Mouse (Mus musculus) B cell, adult 62 days (primary cell): ENCODE data around the gene Borcs5. TPM values are rescaled to one million over a fixed set of nuclear protein-coding genes. Genes with fewer than 3 reads are reported as not detected.

Experiments
- total RNA-seq: library from RNA; stranded (reverse); gene quantifications from 4 replicates; pipeline ENCODE4 v1.2.4, GENCODE M21; 2023

Borcs5 gene
- total RNA-seq: 9.5 to 14.5 TPM (median 11.8 TPM) in 4 replicates

GRCm38 (mm10) chr6:134639210-134639609 is at the start of gene Borcs5:
Gene Borcs5, plus strand, starts transcription at chr6:134639510.

GRCm38 (mm10) chr6:134631947-134632687 is 7.2 kb upstream of the Borcs5 start, which contains the start of gene Mansc1:
Gene Mansc1, minus strand, starts transcription at chr6:134632488.

Other genes with a start within 250 kb of the Borcs5 start
- gene Bcl2l14, start 243.2 kb upstream of the Borcs5 start, total RNA-seq: 0.36 to 1.1 TPM (median 0.58 TPM) in 4 replicates
- gene Lrp6, start 72.5 kb upstream of the Borcs5 start, total RNA-seq: 40.4 to 45.5 TPM (median 42.7 TPM) in 4 replicates
- 0.23 to 0.33 TPM in 2 of 4 replicates, not detected in the others for gene Mansc1, start 7.0 kb upstream of the Borcs5 start, total RNA-seq
- gene Dusp16, start 153.1 kb downstream of the Borcs5 start, total RNA-seq: 44.9 to 57.9 TPM (median 51.5 TPM) in 4 replicates
- 29.3 to 32.5 TPM (median 31.3 TPM) in 4 replicates for gene Crebl2, start 190.6 kb downstream of the Borcs5 start, total RNA-seq